Mouse (Mus musculus) liver, postnatal 0 days (tissue): ENCODE data around the gene Gal3st2. TPM values are rescaled to one million over a fixed set of nuclear protein-coding genes. Genes with fewer than 3 reads are reported as not detected.
"Not testable (repeated sequence)": the region's sequence is repeated elsewhere in the genome, so short reads cannot be mapped to it uniquely, and the experiment has no call there.

Experiments used
- ATAC-seq: fragments of 200-750 bp; cut with Nextera tagmentation; 2 replicates; pipeline ENCODE4 v1.8.0; 2017; ENCODE audit warnings: mild to moderate bottlenecking, moderate library complexity
- DNase-seq: peaks from one replicate; pipeline ENCODE4 v3.0.0-alpha.2; 2016
- H3K27ac ChIP-seq: fragments of 300-500 bp; sonication (generic); 2 replicates; pipeline ENCODE4 v1.5.1; 2014; ENCODE audit warnings: antibody characterized with exemption, moderate library complexity, mild to moderate bottlenecking, low read depth
- H3K27me3 ChIP-seq: fragments of 300-500 bp; sonication (generic); 2 replicates; pipeline ENCODE4 v1.6.1; 2014; ENCODE audit warnings: low read length, control low read depth, mixed read lengths; ENCODE audit not compliant: insufficient read depth
- H3K36me3 ChIP-seq: fragments of 300-500 bp; sonication (generic); replicated peaks from 2 replicates; pipeline ENCODE4 v1.6.1; 2014; ENCODE audit warnings: mild to moderate bottlenecking, control low read depth, low read length, moderate library complexity, mixed read lengths; ENCODE audit not compliant: insufficient read depth
- H3K4me1 ChIP-seq: fragments of 300-500 bp; sonication (generic); 2 replicates; pipeline ENCODE4 v1.6.1; 2014; ENCODE audit warnings: antibody characterized with exemption, mild to moderate bottlenecking, control low read depth; ENCODE audit not compliant: insufficient read depth
- H3K4me2 ChIP-seq: fragments of 300-500 bp; sonication (generic); 2 replicates; pipeline ENCODE4 v1.6.1; 2014; ENCODE audit warnings: low read depth, mild to moderate bottlenecking, low read length, moderate library complexity, mixed read lengths
- H3K4me3 ChIP-seq: fragments of 300-500 bp; sonication (generic); 2 replicates; pipeline ENCODE4 v1.5.1; 2014; ENCODE audit warnings: low read depth, low read length
- H3K9ac ChIP-seq: fragments of 300-500 bp; sonication (generic); replicated peaks from 2 replicates; pipeline ENCODE4 v1.6.1; 2014; ENCODE audit warnings: mild to moderate bottlenecking, moderate library complexity
- H3K9me3 ChIP-seq: fragments of 300-500 bp; sonication (generic); 2 replicates; pipeline ENCODE4 v1.6.1; 2016; ENCODE audit warnings: mild to moderate bottlenecking, control low read depth, low read length, mixed read lengths
- CTCF ChIP-seq: sonication (generic); IDR thresholded peaks from 2 replicates; pipeline ENCODE4 v1.5.1; 2016; ENCODE audit warnings: antibody characterized with exemption, low read depth
- EP300 ChIP-seq: IDR thresholded peaks from 2 replicates; pipeline ENCODE4 v1.6.1; 2016; ENCODE audit warnings: antibody characterized with exemption, low read depth, mild to moderate bottlenecking
- WGBS: fragments of 180-500 bp; shearing (Covaris S2); extraction: QIAGEN DNeasy Blood & Tissue Kit; methylation state at CpG from one replicate; pipeline ENCODE4 v1.1.7; 2014; ENCODE audit not compliant: insufficient replicate concordance; 5-methylcytosine and 5-hydroxymethylcytosine counted together
- polyA plus RNA-seq: library from polyadenylated mRNA; unstranded; fragments of >200 nt; fragmentation: Nextera tagmentation; extraction: Ambion mirVana; gene quantifications from 2 replicates; pipeline ENCODE4 v1.2.1, GENCODE M21; 2015

Gal3st2 gene
- 0.06 TPM in 1 of 2 replicates, not detected in the other for polyA plus RNA-seq

- H3K9me3 ChIP-seq, H3K27ac ChIP-seq, H3K9ac ChIP-seq, H3K27me3 ChIP-seq, H3K4me3 ChIP-seq, DNase-seq, ATAC-seq, H3K4me2 ChIP-seq, H3K4me1 ChIP-seq, H3K36me3 ChIP-seq: not testable (repeated sequence)
- WGBS: 48% methylated on average over 2 of the region's 2 CpGs
These were observed at the start of gene Gal3st2 for GRCm38 (mm10) chr1:93861048-93861447. Gene Gal3st2 (plus strand): TSS chr1:93861306.

GRCm38 (mm10) chr1:93811495-93812039, 49.5 kb upstream of the Gal3st2 start:
- Histone ChIP-seq H3K4me2 (no peak overlapping the region), H3K4me3 (no peak overlapping the region), H3K27me3 (no peaks in the 10 kb centered on the region), H3K9me3 (no peaks in the 10 kb centered on the region), H3K4me1 (no peaks in the 10 kb centered on the region), H3K27ac (no peak overlapping the region), H3K9ac (no peak overlapping the region), H3K36me3 (peaks cover 77% of the 10 kb centered on the region)
- ATAC-seq (no peak), DNase-seq (no peak)
- TF ChIP-seq CTCF: no peak
- 82% methylated on average over 8 of the region's 8 CpGs for WGBS

GRCm38 (mm10) chr1:93817823-93818532, 43.1 kb upstream of the Gal3st2 start:
- no peak for ATAC-seq

GRCm38 (mm10) chr1:93818722-93819121, 42.4 kb upstream of the Gal3st2 start:
- H3K36me3 ChIP-seq: peaks cover 66% of the 10 kb centered on the region
- 86% methylated on average over 7 of the region's 7 CpGs for WGBS
- H3K4me1 ChIP-seq: no peaks in the 10 kb centered on the region; the same call in 1 of the 2 replicates
- no peak overlapping the region for H3K9ac ChIP-seq
- TF ChIP-seq CTCF (no peak), EP300 (no peak)
- DNase-seq: no peak
- H3K27ac ChIP-seq: peak overlapping the region; percentile 63
- H3K4me3 ChIP-seq: no peak overlapping the region
- H3K4me2 ChIP-seq: no peak overlapping the region
- ATAC-seq: no peak
- H3K9me3 ChIP-seq: no peaks in the 10 kb centered on the region
- H3K27me3 ChIP-seq: no peaks in the 10 kb centered on the region

More at GRCm38 (mm10) chr1:93817823-93818532, 43.1 kb upstream of the Gal3st2 start:
- WGBS: 74% methylated on average over 8 of the region's 8 CpGs
- H3K9me3 ChIP-seq: no peaks in the 10 kb centered on the region
- peak overlapping the region; percentile 63 for H3K27ac ChIP-seq
- no peak overlapping the region for H3K9ac ChIP-seq
- H3K4me3 ChIP-seq: no peak overlapping the region
- H3K4me2 ChIP-seq: no peak overlapping the region
- TF ChIP-seq EP300 (no peak), CTCF (no peak)
- peaks cover 73% of the 10 kb centered on the region for H3K36me3 ChIP-seq
- DNase-seq: no peak
- no peaks in the 10 kb centered on the region for H3K27me3 ChIP-seq
- H3K4me1 ChIP-seq: no peaks in the 10 kb centered on the region

- ATAC-seq: no peak
- peak overlapping the region; percentile 84 for H3K4me2 ChIP-seq
- peaks cover 22% of the 10 kb centered on the region for H3K36me3 ChIP-seq
- peak overlapping the region; percentile 99 for H3K27ac ChIP-seq
- WGBS: 67% methylated on average over 3 of the region's 3 CpGs
- no peak overlapping the region; the same call in 1 of the 2 replicates for H3K4me3 ChIP-seq
- peaks cover 20% of the 10 kb centered on the region for H3K4me1 ChIP-seq
- TF ChIP-seq EP300 (no peak), CTCF (no peak)
- no peaks in the 10 kb centered on the region for H3K27me3 ChIP-seq
- DNase-seq: no peak
- peak overlapping the region; percentile 77 for H3K9ac ChIP-seq
- H3K9me3 ChIP-seq: no peaks in the 10 kb centered on the region
These were observed 37.2 kb upstream of the Gal3st2 start for GRCm38 (mm10) chr1:93823796-93824495.

- peak; percentile 12 for ATAC-seq
These were observed 36.5 kb upstream of the Gal3st2 start, which contains the start of gene D2hgdh for GRCm38 (mm10) chr1:93824609-93825008. Gene D2hgdh (plus strand): TSS chr1:93824909.

More at GRCm38 (mm10) chr1:93824609-93825008, 36.5 kb upstream of the Gal3st2 start, which contains the start of gene D2hgdh:
- Histone ChIP-seq H3K27ac (peak within 1 kb of the TSS; percentile 99), H3K36me3 (peaks cover 15% of the 10 kb centered on the region), H3K4me2 (peak within 1 kb of the TSS; percentile 84), H3K9me3 (no peaks in the 10 kb centered on the region), H3K9ac (peak within 1 kb of the TSS; percentile 77), H3K4me1 (peaks cover 20% of the 10 kb centered on the region), H3K4me3 (peak within 1 kb of the TSS; percentile 53), H3K27me3 (no peaks in the 10 kb centered on the region)
- 11% methylated on average over 10 of the region's 10 CpGs for WGBS
- TF ChIP-seq EP300: 0 out of 2 replicates have a peak, but pooled peaks have one; percentile 1
- no peak for TF ChIP-seq CTCF
- no peak for DNase-seq
